ENCODE assay signal across 26 mouse cellular contexts in genomic region chr4:136121844-136122468, GRCm38 (mm10).
"Had no signal": no experiment of that assay in that cellular context is flagged by ENCODE, and none has a peak within 500 bp of the region (broad histone marks: within the 10 kb centered on the region; RNA-seq: fewer than 3 reads in every experiment).

No protein-coding gene starts in this region.

- DNase-seq: gastrocnemius, postnatal 10 days; gastrocnemius, postnatal 36 days; heart, adult 11 months; heart, adult 2 months; heart, postnatal 14 days; heart, postnatal 4 days; kidney, adult 18-20 months; kidney, adult 8-10 months; kidney, postnatal 10 days; kidney, postnatal 25 days; kidney, postnatal 4 days; liver; liver, embryonic 13.5 days had no signal

- H3K36me3 ChIP-seq: heart, embryonic 13.5 days; heart, embryonic 15.5 days; hindbrain, embryonic 10.5 days; hindbrain, embryonic 12.5 days; intestine, embryonic 15.5 days; limb, embryonic 10.5 days; limb, embryonic 12.5 days; liver, embryonic 13.5 days; liver, embryonic 15.5 days had no signal

- H3K4me2 ChIP-seq: heart, embryonic 11.5 days; heart, embryonic 13.5 days; heart, embryonic 15.5 days; hindbrain, embryonic 12.5 days; hindbrain, embryonic 14.5 days; limb, embryonic 12.5 days; liver, embryonic 11.5 days; liver, embryonic 13.5 days; liver, embryonic 15.5 days had no signal

- H3K9ac ChIP-seq: heart, embryonic 15.5 days; hindbrain, embryonic 12.5 days; hindbrain, embryonic 14.5 days; intestine, embryonic 15.5 days; liver, embryonic 13.5 days; liver, embryonic 15.5 days had no signal

- H3K27me3 ChIP-seq: heart, embryonic 13.5 days; heart, embryonic 15.5 days; hindbrain, embryonic 12.5 days; intestine, embryonic 15.5 days; limb, embryonic 12.5 days had no signal

- H3K27ac ChIP-seq: hindbrain, embryonic 10.5 days; hindbrain, embryonic 12.5 days; hindbrain, embryonic 14.5 days; layer of hippocampus, adult 2 months; liver, embryonic 13.5 days; liver, embryonic 15.5 days had no signal

- H3K9me3 ChIP-seq: heart, embryonic 13.5 days; heart, embryonic 15.5 days; hindbrain, embryonic 10.5 days; hindbrain, embryonic 12.5 days; intestine, embryonic 15.5 days; limb, embryonic 10.5 days; limb, embryonic 12.5 days; liver, embryonic 13.5 days; liver, embryonic 15.5 days had no signal

- H3K4me3 ChIP-seq: heart, adult 2 months; heart, embryonic 13.5 days; heart, embryonic 15.5 days; hindbrain, embryonic 10.5 days; hindbrain, embryonic 12.5 days; intestine, embryonic 15.5 days; layer of hippocampus, adult 2 months; left cerebral cortex, adult 2 months; limb, embryonic 10.5 days; limb, embryonic 12.5 days; liver, embryonic 13.5 days; liver, embryonic 15.5 days had no signal
